Mouse (Mus musculus) ES-CJ7 (cell line): ENCODE data around the gene Rin2.

Experiments used
- DNase-seq: peaks from one replicate; pipeline ENCODE4 v3.0.0; 2011; ENCODE audit warnings: low read depth, low spot score

Gene Rin2

DNA sequence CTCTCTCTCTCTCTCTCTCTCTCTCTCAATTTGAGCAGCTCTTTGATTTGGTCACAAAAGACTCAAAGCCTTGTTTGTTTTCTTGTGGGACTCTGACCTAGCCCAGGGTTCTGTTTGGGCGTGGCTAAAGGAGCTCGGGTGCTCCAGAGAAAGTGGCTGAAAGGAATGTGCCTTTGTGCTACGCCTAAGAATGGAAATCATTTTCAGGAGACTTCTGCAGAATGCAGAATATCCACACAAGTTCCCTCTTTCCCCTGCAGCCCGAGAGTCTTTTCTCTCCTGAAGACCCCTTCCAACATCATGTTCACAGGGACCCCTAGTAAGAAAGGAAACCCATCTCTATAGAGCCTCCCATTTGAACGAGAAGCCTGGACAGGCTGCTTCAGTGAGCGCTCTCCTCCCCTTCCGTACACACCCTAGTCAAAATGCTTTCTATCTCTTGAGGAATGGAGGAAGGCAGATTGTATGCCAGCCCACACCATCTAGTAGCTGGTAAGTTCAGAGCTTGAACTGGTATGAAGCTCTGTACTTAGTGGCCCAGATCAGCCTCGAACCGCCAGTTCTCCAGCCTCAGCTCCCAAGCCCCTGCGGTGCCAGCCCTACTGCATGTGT lies 187.3 kb downstream of the Rin2 start:
- DNase-seq: peak; percentile 44

DNA sequence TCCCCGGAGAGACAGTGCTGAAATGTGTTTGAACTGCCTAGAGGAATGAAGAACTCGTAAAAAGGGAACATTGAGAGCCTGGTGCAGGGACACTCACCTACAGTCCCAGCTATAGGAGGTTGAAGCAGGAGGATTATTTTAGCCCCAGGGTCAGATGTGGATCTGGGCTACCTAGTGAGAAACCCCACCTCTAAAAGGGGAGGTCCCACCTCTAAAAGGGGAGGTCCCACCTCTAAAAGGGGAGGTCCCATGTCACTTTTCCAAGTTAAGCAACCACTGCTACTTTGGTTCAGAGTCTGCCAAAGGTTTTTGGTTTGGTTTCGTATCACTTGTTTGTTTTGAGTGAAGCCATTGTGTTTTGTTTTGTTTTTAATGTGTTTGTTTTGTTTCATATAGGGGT lies 190.3 kb downstream of the Rin2 start:
- DNase-seq: no peak

DNA sequence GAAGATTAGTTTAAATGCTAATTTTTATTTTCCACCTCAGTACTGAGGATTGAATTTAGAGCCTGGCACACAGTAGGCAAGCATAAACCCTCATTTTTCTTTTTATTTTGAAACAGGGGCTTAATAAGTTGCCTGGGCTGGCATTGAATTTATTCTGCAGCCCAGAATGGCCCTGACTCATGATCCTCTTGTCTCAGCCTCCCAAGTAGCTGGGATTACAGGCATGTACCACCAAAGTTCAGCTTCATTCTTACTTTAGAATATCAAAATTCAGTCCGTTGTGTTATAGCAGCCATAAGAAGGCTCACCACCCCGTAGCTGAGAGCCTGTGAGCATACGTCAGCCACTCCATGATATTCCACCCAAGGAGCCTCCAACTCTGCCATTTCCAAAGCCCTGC lies 191.2 kb downstream of the Rin2 start:
- no peak for DNase-seq

DNA sequence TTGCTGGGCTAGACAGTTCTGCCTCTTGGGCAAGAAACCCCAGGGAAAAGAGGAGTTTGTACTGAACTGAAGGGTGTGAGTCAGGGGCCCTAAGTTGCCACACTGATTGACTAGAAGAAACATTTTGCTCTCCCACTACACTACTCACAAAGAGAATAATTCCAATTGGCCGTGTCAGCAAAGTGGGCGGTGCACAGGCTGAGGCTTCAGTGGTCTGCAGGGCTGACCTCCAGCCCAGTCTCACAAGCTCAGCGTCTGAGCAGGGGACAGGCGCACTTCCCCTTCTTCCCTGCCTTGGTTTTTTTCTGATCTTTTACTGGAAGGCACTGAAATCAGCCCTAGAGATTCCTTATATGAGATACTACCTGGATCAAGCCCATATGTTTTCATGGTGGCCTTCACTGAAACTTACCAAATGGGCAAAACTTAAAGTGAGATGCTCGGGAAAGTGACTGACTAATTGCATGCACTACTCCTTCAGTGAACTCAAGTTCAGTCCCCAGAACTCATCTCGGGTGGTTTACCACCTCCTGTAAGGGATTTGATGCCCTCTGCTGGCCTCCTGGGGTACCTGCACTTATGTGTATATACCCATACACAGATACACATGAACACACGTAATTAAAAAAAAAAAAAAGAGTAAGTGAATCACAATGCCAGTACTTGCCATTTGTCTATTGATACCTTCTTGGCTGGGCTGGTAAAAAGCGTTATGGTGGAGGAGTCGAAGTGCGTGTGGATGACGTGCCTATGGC lies 191.9 kb downstream of the Rin2 start:
- peak; percentile 37 for DNase-seq

DNA sequence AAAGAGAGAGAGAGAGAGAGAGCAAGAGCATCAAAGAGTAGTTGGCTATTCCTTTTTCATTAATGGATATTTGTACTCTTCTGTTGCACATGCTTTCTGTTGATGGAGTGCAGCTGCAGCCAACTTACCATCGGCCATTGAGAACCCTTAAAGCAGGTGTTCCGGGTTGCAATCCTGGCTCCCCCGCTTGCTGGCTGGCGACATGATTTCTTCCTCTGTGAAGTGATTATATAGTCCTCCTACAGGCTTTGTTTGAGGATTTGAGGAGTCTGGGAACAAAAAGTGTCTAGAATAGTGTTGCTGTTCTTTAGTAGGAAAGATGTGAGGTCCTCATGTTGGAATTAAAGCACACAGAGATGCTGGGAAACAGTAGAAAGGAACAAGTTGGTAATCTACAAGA lies 196.3 kb downstream of the Rin2 start:
- DNase-seq: no peak

DNA sequence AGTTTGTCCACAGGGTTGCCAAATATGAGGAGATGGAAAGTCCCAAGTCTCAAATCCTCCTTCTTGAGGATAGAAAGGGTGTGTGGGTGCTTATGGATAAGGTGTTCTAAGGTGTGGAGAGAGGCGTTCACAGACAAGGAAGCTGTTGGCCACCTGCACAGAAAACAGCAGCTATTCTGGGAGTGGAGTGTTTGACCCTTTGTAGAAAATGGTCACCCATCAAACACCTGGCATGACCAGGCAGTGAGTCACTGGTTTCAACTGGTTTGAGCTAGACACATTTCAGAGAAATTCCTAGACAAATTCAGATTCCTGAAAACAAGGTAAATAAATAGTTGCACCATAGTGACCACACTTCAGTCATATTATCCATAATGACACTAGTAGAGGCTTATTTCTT lies 197.1 kb downstream of the Rin2 start:
- no peak for DNase-seq

DNA sequence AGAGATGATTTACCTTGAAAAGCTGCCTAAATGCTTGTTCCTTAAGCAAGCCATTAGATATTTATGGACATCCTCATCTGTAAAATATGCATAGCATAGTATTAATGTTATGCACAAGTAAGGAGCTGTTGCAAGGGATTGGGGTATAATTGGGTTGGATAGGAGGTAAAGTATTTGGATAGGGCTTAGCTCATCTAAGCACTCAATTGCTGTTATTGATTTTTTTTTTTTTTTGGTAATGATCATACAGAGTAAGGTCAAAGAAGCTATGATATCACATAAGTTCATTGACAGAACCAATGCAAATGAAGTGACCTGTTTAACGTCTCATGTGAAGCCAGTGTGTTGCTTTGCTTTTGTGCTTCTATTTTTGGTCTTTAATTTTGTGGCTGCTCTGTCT lies 198.9 kb downstream of the Rin2 start:
- DNase-seq: no peak

DNA sequence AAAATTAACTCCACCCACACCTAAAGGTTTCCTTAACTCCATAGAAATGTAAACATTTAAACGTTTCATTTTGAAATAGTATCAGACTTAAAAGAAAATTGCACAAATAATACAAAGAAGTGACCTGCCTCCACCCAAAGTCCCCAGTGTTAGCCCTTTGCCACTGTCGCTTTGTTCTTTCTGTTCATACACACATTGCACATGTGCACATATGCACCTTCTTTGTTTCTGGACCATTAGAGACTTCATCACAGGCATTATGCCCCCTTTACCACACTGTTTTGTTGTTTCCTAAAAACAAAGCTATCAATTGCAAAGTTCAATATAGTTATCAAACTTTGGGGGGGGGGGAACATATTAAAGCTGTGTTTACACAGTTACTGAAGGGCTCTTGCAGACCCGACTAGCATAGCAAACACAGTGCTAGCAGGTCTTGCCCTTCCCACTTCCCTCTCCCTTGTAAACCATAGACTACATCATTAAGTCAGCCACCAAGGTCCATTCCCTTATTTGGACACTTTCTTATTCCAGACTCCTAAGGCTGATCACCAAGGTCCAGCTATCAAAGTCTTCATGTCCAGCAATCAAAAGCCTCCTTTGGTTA lies 200.0 kb downstream of the Rin2 start:
- peak; percentile 22 for DNase-seq

DNA sequence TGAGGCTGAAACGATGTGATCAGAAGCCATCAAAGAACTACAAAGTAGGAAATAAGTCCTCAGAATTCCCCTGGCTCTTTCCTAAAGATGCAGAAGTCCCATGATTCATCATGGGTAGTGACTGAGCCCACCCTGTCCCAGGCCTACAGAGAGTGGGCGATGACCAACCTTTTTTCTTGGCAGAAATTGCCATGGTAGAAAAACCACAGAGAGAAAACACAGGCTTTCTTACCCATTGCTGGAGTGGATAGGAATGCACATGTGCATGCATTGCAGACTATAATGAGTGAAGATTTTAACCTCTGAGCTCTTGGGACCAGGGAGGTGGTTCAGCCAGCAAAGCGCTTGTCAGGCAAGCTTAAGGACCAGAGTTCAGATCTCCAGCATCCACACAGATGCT lies 202.2 kb downstream of the Rin2 start:
- no peak for DNase-seq

DNA sequence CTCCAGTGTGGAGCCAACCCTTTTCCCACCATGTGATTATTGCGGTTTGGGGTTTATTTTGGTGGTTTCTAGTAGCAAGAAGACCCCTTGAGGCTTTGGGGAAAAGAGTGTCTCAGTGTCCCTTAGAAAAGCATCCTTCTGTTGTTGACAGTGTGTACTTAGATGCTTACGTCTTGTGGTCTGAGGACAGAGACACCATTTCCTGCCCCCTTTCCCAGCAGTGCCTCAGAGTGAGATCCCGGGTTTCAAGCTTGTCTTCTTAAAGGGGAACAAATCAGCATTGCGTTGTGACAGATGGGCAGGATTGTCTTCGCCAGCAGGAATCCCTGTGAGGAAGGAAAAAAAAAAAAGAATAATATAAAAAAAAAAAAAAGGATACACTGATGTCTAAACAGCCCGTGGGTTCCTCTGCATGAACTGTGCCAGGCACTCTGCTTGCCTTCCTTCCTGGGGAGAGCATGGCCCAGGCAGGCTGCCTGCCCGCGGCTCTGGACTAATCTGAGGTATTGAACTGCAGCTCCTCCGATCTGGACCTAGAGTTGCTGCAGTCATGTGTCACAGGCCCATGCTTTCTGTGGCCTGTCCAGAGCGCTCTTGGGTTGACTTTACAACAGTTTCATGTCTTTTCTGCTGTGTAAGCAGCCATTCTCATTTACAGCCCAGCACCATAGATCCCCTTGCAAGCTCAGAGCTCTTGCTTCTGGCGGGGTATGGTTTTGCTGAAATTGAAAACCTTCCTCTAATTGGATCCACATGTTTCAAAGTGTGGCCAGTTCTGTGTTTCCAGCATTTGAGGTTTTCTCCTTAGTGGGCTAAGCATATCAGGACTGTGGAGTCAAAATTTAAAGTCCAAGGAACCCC lies 206.1 kb downstream of the Rin2 start:
- no peak for DNase-seq

DNA sequence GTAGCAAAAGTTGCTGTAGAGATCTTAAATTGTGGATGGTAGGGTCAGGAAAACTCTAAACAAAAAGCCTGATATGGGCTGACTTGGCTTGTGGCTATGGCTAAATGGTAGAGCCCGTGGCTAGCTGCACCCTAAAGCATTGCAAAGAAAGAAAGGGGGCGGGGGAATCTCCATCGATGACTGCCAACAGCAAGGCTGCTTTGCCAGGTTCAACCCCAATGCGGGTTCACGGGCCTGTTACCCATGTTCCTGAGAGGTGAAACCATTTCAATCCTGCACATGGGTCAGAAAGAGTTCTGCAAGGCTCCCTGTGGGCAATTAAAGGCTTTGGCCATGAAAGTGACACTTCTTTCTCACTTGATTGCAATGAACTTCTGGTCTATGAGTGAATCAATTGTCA lies 206.9 kb downstream of the Rin2 start:
- DNase-seq: no peak

DNA sequence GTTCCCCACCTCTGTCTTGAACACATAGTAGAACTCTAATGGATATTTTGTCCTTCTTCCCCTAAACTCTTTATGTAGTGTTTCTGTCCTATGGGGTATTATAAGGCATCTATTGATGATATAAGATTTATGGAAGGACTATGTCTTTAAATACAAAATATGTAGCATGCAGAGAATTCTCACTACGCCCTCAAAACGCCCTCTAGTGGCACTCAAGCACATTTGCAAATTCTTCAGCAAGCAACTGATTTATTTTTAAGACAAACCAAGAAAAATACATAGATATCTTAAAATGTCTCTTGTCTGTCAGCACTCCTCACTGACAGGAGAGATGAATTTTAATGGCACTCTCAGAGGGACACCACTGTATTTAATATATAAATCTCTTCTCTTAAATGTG lies 207.4 kb downstream of the Rin2 start:
- DNase-seq: no peak

DNA sequence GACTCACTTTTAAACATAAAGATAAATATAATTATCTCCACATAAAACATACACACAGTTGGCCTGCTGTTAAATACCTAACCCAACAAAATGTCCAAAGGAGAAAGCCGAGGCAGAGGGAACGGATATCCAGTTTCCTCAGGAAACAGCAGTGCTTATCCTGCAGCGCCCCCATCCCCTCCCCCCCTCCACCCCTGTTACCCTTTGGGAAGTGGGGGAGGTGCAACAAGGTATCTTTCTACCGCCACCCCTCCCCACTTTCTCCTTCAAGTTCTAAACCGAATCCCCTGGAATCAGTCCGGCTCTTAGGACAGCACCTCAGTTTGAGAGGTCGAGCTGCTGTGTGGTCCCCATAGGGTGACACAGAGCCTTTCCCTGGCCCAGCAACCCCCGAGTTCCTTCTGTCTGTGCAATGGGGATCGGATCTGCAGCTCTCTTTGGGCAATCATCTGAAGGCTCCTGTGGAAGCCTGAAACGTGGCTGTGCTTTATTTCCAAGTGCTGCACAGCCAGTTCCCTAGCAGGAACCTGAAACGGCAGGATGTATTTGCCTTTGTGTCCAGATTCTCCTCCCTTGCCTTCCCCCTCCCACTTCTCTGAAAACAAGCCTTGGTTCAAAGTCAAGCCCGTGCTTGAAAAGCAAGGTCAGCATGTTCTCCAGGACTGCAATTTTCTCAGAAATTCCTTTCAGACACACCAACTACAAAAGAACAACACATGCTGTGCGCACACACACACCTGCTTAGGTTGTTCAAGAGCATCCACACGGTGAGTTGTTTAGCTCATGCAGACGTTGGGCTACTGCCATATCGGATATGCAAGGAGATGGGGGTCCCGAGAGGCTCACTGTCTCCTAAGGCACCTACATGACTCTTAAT lies 209.3 kb downstream of the Rin2 start:
- peak; percentile 57 for DNase-seq

DNA sequence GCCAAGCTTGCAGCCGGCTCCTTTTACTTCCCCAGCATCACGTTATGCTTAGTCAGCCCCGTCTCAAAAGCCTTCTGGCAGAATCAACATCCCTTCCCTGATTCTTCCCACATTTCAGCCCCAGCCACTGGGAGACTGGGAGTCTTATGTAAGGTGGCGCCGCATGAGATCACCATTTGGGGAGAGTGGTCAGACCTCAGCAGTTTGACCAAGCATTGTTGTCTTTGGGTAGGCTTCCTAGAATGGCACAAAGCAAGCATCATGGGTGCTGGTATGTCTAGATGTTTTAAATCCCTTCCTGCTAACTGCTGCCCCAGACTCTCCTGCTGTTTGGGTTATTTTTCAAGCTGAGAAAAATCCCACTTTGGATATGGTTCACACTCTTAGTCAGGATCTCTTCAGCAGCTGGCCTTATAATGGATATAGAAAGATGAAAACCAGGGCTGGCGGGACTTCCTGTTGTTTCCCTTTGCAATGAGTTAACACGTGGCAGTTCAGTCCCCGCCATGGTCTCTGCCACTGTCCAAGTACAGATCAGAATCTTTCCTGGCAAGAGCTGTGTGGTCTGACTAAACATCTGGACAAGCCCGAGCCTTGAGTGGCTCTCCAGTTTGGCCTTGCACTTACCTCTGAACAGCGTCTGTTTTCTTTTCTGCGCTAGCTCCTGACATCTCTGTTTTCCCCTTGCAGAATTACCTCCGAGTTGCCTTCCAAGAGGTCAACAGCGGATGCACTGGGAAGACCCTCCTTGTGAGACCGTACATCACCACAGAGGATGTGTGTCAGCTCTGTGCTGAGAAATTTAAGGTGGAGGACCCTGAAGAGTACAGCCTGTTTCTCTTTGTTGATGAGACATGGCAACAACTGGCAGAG lies 210.1 kb downstream of the Rin2 start:
- DNase-seq: no peak

DNA sequence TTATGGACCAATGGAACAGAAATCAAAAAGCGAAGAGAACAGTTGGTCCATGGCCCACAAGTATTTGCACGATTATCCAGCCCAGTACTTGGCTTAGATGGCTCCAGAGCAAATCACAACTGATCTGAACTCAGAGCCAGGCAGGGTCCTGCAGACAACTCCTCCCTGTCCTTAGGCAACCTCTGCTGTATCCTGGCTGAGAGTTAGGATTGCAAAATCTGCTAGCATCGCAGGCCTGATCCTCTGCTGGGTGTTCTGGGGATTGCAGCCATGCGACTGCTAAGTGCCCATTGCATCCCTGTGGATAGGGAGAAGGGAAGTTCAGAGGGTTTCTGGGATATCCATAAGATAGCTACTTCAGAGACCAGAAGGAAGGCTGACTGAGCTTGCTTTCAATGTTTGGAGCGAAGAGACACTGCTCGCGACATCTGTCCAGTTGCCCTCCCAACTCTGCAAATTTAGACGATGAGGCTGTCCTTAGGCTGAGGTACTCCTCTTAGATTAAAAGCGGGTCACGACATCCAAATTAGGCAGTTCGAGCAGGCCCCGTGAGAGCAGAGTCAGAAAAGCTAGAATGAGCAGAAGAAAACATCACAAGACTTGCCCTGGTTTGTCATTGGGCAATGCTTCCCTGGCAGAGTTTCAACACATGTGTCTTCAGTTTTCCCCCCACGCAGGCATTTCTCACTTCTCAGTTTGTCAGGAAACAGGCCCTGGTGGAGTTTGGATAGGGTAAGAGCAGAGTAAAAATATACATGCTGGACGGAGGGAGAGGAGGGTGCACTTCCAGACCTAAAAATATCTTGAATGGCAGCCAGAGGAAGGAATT lies 213.1 kb downstream of the Rin2 start:
- DNase-seq: peak; percentile 71

DNA sequence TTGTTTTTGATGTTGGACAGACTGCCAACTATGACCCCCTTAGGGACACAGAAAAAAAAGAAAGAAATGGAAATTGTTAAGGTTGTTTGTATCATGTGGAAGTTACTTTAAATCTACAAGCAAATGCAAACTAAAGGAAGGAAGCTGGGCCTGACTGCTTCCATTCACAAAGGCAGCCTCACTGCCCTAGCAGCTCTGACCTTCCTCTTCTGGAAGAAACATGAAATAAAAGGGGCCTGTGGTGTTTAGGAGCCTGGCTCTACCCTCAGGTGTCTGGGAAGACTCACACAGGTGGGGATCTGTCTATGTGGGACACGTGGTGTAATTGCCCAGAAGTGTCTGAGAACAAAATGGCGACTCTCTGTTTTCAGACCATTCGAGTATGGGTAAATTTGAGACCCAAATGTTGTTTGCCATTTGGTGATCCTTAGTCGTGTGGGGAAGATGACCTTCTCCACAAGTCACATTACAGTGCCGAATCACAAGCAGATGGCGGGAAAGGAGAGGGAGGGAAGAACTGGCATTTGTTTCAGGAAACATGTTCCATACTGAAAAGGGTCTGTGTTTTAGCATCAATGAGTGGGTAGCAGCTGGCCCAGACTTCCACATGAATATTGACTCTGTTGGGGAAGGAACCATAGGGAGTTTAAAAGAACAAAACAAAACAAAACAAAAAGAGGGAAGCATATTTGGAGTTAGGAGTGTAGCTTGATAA lies 213.9 kb downstream of the Rin2 start:
- DNase-seq: no peak

DNA sequence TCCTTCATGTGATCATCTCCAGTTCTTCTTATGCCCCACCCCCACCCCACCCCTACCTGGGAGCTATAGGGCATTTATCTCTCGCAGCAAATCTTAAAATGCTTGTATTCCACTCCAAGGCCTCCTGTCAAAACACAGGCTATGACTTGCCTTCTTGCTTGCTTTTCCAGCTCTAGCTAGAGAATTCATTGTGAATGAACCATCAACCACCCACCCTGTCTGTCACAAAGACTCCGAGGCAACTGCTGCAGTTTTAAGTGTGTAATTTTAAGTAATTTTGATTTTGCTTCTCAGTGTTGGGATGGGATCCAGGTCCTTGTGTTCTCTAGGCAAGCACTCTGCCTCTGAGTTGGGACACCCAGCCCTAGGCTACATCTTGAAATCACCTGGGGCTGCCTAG lies 215.6 kb downstream of the Rin2 start:
- DNase-seq: no peak

DNA sequence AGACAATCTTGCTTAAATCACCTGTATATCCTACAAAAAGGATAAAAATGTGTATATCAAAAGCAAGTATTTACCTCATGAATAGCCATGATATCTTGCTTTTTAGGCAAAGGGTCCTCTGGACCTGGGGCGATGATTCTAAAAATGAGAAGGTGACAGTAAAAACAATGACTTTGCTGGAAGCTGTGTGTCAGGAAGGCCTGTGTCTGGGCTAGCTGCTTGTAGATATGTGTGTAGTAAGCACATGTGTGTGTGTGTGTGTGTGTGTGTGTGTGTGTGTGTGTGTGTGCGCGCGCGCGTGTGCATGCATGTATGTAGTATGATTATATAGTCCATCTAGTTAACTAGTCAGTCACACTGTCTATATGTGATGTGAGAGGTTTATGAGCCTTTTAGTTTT lies 218.7 kb downstream of the Rin2 start:
- DNase-seq: no peak

DNA sequence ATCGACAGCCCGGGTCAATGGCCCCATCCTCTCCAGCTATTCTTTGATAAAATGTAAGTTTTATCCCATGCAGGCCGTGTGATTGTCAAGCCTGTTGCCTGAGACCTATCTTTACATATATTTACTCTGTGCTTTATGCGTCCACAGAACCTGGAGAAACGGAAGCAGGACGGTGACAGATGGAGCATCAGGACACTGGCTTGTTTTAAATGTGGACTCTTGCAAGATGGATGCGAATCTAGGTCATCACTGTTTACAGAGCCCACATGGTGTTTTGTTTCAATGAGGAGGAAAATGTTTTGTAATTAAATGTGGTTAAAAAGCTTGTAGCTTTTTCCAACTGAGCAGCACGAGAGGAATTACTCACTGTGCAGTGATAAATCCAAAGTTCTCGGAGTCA lies 223.1 kb downstream of the Rin2 start:
- no peak for DNase-seq
